Mouse (Mus musculus) C2C12 (cell line): Measurements from ENCODE around the gene Arhgap8. TPM values are rescaled to one million over a fixed set of nuclear protein-coding genes. Genes with fewer than 3 reads are reported as not detected.

Source experiments
- H3K27me3 ChIP-seq: one replicate; pipeline ENCODE4 v1.6.1; 2011; ENCODE audit not compliant: control insufficient read depth, insufficient read depth, insufficient read length
- H3K36me3 ChIP-seq: one replicate; pipeline ENCODE4 v1.6.1; 2011; ENCODE audit not compliant: control insufficient read depth, insufficient read depth
- H3K4me3 ChIP-seq: one replicate; pipeline ENCODE4 v1.5.1; 2011; ENCODE audit warnings: mild to moderate bottlenecking, control low read depth; ENCODE audit not compliant: poor library complexity, insufficient read depth, severe bottlenecking
- H3K79me2 ChIP-seq: one replicate; pipeline ENCODE4 v1.6.1; 2011; ENCODE audit not compliant: control insufficient read depth, insufficient read depth
- H3K79me3 ChIP-seq: one replicate; pipeline ENCODE4 v1.6.1; 2011; ENCODE audit warnings: low read depth, control low read depth
- H3ac ChIP-seq: one replicate; pipeline ENCODE3; 2011; ENCODE audit warnings: low read depth; ENCODE audit not compliant: control insufficient read depth, insufficient read length
- CEBPB ChIP-seq: IDR thresholded peaks from one replicate; pipeline ENCODE4 v1.6.1; 2011; ENCODE audit warnings: low read depth, mild to moderate bottlenecking, control low read depth, moderate library complexity
- CTCF ChIP-seq: IDR thresholded peaks from one replicate; pipeline ENCODE4 v1.5.1; 2011; ENCODE audit not compliant: control insufficient read depth, insufficient read depth, insufficient read length
- FOSL1 ChIP-seq: IDR thresholded peaks from one replicate; pipeline ENCODE4 v1.8.0; 2011; ENCODE audit warnings: mild to moderate bottlenecking, low read length; ENCODE audit not compliant: poor library complexity, insufficient read depth, severe bottlenecking
- MAX ChIP-seq: IDR thresholded peaks from one replicate; pipeline ENCODE4 v1.6.1; 2011; ENCODE audit warnings: mild to moderate bottlenecking, control low read depth
- MYOD1 ChIP-seq: IDR thresholded peaks from one replicate; pipeline ENCODE4 v1.6.1; 2011; ENCODE audit warnings: low read depth; ENCODE audit not compliant: control insufficient read depth, insufficient read length
- MYOG ChIP-seq: IDR thresholded peaks from one replicate; pipeline ENCODE4 v1.6.1; 2011; ENCODE audit not compliant: control insufficient read depth, insufficient read length; ENCODE audit errors: extremely low read depth
- USF1 ChIP-seq: IDR thresholded peaks from one replicate; pipeline ENCODE4 v1.6.1; 2011; ENCODE audit warnings: low read depth, mild to moderate bottlenecking, control low read depth, moderate library complexity
- polyA plus RNA-seq: library from polyadenylated mRNA; unstranded; fragments of >200 nt; fragmentation: generic; extraction: Trizol; gene quantifications from one replicate; pipeline ENCODE4 v1.2.1, GENCODE M21; 2012; ENCODE audit warnings: missing spikeins

The Arhgap8 gene
- polyA plus RNA-seq, 1 experiment = not detected

DNA sequence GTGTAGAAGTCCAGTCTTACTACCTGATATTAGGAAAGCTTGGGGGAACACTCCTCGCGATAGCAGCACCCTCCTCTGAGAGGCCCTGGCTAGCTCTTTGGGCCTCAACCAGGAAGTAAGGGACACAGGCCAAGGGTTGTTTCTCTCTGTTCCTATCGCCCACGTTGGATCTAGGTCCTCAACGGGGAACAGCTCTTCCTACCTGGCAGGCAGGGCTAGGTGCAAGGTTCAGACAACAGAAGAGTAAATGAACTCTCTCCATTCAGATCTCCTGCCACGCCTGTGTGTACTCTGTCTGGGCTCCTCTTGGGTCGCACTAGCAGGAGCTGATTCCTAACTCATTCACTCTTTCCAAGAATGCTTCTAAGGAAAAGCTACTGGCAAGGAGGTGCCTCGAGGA, 44.5 kb upstream of the Arhgap8 start:
- no peaks in the 10 kb centered on the region for H3K36me3 ChIP-seq
- H3K27me3 ChIP-seq = no peaks in the 10 kb centered on the region
- no peak overlapping the region for H3K4me3 ChIP-seq
- no peak overlapping the region for H3ac ChIP-seq
- H3K79me3 ChIP-seq = no peaks in the 10 kb centered on the region
- no peak for TF ChIP-seq MAX
- TF ChIP-seq CTCF = no peak
- TF ChIP-seq USF1 = no peak
- no peak for TF ChIP-seq FOSL1
- TF ChIP-seq MYOG = no peak
- TF ChIP-seq CEBPB = no peak
- no peak for TF ChIP-seq MYOD1
- no peaks in the 10 kb centered on the region for H3K79me2 ChIP-seq

DNA sequence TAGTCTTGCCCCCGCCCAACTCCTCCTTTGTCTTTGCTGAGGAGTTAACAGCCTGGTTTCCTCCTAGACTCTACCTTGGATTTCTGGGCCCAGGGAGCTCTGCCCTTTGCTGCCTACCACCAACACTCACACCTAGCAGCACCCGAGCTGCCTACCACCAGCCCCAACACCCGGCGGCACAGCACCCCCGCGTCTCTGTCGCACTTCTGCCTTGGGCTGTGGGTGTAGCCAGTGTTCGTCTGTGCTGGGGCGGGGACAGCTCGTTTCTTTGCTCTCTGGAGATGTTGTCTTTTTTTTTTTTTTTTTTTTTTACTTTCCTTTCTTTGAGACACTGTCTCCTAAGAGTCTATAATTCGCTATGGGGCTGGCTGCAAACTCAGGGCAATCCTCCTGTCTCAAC, 41.9 kb upstream of the Arhgap8 start:
- Histone ChIP-seq H3K79me2 (no peaks in the 10 kb centered on the region), H3K27me3 (no peaks in the 10 kb centered on the region), H3ac (no peak overlapping the region), H3K4me3 (no peak overlapping the region), H3K36me3 (no peaks in the 10 kb centered on the region), H3K79me3 (no peaks in the 10 kb centered on the region)
- TF ChIP-seq CEBPB (no peak), FOSL1 (no peak), CTCF (no peak), MYOG (no peak), USF1 (no peak), MYOD1 (no peak), MAX (no peak)

DNA sequence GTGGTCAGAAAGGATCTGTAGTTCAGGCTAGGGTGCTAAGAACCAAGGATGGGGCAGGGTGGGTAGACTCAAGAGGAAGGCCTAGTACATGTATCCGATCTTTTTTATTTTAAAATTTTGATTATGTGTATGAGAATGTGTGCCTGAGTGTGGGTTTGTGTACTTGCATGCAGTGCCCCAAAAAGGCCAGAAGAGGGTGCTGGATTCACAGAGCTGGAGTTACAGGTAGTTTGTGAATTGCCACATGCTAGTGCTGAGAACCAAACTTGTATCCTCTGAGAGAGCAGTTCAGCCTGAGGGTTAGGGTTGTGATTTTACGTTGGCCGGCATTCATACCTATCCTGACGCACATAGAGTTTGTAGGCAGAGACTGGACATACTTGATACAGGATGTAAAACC, 40.8 kb upstream of the Arhgap8 start:
- no peak overlapping the region for H3ac ChIP-seq

DNA sequence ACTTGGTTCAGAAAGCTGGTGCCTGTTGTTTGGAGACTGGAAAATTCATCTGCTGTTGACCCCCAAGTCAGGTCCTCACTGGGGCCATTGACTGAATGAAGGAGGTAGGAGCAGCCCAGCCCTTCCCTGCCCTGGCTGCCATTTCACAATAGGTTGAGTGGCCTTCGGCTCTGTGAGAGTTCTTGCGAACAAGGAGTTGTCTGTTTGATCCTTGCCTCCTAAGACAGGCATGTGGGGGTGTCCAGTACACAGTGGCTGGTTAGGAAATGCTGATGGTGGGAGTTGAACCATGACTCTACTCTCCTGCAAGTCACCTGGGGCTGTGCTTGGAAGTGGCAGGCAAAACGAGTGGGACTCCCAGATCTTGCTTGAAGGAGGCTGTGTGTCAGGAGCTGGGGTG, 40.1 kb upstream of the Arhgap8 start:
- Histone ChIP-seq H3ac (no peak overlapping the region), H3K36me3 (no peaks in the 10 kb centered on the region), H3K79me2 (no peaks in the 10 kb centered on the region), H3K4me3 (no peak overlapping the region), H3K27me3 (no peaks in the 10 kb centered on the region), H3K79me3 (no peaks in the 10 kb centered on the region)
- TF ChIP-seq USF1 (no peak), MYOD1 (no peak), MAX (no peak), MYOG (no peak), CTCF (no peak), CEBPB (no peak), FOSL1 (no peak)

More for the DNA sequence above, 40.8 kb upstream of the Arhgap8 start:
- TF ChIP-seq MYOG = no peak
- no peak for TF ChIP-seq MYOD1
- no peak for TF ChIP-seq CEBPB
- TF ChIP-seq USF1 = no peak
- no peak for TF ChIP-seq MAX
- TF ChIP-seq CTCF = peak; percentile 3
- TF ChIP-seq FOSL1 = no peak
- Histone ChIP-seq H3K79me2 (no peaks in the 10 kb centered on the region), H3K79me3 (no peaks in the 10 kb centered on the region), H3K27me3 (no peaks in the 10 kb centered on the region), H3K36me3 (no peaks in the 10 kb centered on the region), H3K4me3 (no peak overlapping the region)

DNA sequence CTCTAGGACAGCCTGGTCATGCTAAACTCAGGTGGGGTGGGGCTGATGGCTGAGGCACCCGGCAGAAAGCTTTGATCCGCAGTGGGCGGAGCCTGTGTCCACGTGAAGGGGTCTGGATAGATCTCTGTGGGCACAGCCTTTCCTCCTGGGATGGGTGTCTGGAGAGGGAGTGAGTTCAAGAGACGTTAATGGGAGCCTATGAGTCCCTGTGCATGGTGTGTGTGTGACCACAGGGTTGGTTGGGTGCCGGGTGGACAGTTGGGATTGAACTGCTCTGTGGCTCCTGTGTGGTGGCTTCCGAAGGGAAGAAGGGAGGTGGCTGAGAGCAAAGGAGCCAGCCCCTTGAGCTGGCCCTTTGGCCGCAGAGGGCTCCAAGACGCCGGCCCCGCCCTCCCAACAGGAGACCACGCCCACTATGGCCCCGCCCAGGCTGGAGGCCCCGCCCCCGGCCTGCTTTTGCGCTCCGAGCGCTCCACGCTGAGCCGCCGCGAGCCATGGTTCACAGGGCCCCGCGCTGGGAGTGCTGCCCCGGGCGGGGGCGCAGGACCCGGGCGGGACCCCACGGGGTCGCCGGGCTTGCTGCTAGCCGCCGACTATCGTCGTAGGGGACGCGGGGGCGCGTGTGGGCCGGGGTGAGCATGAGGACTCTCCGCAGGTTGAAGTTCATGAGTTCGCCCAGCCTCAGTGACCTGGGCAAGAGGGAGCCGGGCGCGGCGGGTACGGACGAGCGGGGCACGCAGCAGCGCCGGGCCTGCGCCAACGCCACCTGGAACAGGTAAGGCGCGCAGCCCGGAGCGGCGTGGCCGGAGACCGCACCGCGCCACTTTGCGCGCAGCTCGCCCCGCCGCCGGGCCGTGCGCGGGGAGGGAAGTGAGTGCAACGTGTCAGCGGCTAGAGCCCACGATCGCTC, 39.1 kb upstream of the Arhgap8 start:
- Histone ChIP-seq H3K27me3 (no peaks in the 10 kb centered on the region), H3ac (peak overlapping the region; percentile 87), H3K79me3 (no peaks in the 10 kb centered on the region), H3K79me2 (no peaks in the 10 kb centered on the region), H3K4me3 (peak overlapping the region; percentile 29), H3K36me3 (no peaks in the 10 kb centered on the region)
- TF ChIP-seq FOSL1 (no peak), USF1 (peak; percentile 59)

DNA sequence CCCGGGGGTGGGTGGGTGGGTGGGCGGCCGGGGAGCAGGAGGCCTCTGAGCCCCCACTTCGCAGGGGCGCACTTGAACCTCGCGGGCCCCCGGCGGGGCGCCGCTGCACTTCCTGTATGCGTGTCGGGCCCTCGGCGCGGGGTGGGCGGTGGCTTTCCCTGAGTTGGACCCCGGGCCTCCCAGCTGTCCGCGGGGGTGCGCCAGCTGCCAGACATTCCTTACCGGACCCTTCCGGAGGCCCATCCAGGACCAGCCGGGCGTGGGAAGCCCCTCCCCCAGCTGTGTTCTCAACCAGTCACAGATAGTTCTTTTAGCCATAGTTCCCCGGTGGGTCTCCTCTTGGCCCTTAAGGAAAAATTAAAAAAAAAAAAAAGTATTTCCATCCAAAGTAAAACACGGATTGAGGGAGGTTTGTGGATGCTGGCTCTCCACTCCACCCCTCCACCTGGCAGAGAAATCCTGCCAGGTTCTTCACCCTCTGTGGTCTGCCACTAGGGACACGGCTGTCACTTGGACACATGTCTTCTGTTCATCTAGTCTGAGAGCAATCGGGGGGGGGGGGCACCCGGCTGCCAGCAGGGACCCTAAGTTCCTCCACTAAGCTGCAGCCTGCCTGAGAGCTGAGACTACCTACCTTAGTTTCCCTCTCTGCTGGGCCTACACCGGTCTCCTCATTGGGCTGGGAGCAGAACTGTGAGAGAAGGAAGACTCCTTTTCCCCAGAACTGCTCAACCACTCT, 38.2 kb upstream of the Arhgap8 start:
- H3K36me3 ChIP-seq = no peaks in the 10 kb centered on the region
- peak overlapping the region; percentile 87 for H3ac ChIP-seq
- no peak for TF ChIP-seq USF1
- TF ChIP-seq CTCF = no peak
- TF ChIP-seq MYOG = no peak
- peak; percentile 12 for TF ChIP-seq MYOD1
- no peaks in the 10 kb centered on the region for H3K79me2 ChIP-seq
- H3K4me3 ChIP-seq = peak overlapping the region; percentile 29
- no peaks in the 10 kb centered on the region for H3K79me3 ChIP-seq
- no peaks in the 10 kb centered on the region for H3K27me3 ChIP-seq
